Mouse (Mus musculus): ENCODE measurements around the gene Zdhhc21.

Zdhhc21 gene

DNA sequence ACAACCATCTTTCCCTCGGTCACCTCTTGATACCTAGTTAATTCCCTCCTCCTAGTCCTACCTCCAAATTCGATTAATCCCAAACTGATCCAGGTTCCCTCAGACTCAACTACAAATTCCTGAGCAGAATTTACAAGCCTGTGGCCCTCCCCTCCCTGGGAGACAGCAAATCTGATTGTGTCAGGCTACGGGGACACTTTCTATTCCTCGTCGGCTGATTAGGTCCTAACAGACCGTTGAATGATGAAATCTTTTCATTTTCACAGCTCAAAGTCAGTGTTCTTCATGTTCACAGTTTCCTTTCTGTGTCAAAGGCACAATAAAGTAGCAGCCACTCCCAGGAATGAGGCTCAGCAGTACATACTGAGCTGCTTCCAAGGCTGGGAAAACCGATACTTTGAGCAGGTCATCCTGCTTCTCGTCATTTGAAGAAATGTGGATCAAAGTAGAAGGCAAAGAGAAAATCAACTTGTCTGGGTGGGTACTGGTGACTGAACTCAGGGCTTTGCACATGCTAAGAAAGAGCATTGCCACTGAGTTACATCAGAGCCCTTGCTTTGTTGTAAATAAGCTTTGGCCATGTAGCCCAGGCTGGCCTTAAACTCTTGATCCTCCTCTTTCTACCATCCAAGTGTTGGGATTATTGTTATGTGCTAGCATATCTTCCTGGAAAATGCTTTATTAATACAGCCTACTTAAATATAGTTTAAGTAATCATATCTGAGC is 5.4 kb upstream of the Zdhhc21 start:
- intact Hi-C loops (cut with DNase I), result no loop called here

DNA sequence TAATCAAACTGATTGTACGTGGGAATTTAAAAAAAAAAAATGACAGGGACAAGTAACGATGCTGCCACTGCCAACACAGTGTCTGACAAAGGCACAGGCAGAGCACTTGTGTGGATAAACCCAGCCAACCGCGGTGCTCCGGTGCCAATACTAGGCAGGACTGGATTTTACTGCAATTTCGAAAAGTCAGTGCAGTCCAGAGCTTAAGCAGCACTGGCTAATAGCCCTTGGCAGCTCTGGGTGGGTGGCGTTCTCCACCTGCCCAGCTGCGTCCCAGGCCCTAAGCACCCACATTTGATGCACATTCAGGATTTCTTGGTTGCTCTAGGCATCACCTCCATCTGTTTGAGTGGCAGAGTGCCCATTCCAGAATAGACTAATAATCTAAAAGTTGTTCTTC is 3.6 kb upstream of the Zdhhc21 start:
- intact Hi-C loops (cut with DNase I), result no loop called here

DNA sequence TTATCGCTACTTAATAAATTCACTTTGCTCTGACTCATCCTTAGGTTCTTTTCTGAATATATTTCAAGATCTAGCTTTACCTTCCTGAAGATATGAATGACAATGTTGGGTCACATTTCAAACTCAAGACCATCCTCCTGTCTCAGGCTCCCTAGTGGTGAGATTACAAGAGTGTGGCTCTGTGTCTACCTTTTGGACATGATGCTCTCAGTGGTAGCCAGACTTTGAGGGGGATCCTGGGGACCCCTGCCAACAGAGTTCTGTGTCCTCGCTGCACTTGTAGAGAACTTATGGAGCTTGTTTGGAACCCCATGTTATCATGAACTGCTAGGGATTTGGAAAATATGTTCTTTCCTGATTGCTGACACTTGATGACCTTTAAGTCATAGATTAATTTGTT is 1.7 kb upstream of the Zdhhc21 start:
- intact Hi-C loops (cut with DNase I), result no loop called here

DNA sequence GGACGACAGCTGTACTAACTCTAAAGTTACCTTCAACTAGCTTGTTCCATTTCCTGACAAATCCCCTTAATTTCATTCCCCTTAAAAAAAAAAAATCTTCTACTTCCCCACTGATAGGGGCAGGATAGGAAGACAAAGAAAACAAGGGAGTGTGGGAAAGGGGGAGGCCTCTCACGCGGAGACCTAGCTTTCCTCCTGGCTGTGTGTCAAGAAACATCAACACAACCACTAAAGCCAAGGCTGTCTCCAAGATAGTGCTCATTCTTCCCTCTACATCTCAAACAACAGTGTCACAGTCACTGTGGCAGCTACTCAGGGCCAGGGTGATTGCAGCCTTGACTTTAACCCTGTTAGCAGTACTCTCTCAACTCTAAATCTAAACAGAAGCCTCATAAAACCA is 808 bp upstream of the Zdhhc21 start:
- intact Hi-C loops (cut with DNase I), result no loop called here

DNA sequence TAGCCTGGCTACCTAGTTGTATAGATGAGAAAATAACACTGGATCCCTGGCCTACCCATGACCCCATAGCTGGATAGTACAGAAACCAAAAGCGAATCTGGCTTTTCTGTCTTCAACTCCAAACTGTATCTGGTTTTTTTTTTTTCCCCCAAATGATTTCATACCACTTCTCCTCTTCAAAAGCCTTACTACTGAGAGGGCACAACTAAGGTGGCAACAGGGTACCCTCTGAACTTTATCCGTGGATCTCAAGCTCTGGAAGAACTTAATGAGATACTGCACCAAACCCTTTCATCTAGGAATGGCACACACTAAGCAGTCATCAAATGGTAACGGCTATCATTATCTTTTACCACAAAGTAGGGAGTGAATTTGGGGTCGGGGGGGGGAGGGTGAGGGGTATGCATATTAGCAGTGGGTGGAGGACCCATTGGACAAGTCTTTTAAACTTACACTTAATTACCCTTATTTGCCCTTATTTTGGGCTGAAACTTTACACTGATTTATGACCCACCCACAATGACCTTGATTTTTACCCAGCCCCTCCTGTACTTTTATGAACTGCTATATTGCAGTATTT is 1.2 kb downstream of the Zdhhc21 start:
- intact Hi-C loops (cut with DNase I), result no loop called here

DNA sequence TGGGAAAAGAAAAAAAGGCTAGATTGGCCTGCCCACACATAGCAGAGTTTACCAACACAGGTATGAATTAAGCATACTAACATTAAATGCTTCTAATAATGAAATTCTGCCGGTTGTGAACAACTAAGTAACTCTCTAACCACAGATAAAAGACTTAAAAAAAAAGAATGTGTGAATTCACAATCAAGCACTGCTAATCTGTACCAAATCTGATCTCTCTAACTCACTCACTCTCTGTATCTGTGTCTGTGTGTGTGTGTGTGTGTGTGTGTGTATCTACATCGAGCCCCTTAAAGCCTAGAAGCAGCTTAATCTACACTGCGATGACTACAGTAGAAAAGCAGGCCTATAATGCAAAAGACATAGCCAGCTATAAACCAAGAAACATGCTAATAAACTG is 2.8 kb downstream of the Zdhhc21 start:
- intact Hi-C loops (cut with DNase I), result no loop called here

DNA sequence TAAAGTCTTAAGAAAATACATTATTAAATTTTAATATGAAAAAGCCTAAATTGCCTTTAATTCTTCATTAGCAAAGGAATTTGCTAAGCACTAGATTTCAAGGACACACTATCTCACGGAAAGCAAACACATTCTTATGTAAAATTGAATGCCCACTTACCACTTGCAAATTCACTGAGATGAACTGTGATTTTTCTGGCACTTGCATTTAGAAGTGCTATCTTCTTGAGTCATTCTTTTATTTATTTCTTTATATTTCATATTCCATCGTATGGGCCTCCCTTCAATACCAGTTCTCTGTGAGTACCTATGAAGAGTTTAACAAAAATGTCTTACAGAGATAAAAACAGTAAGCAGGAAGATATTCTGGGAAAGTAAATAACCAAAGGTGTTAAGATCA is 5.9 kb downstream of the Zdhhc21 start:
- intact Hi-C loops (cut with DNase I), result no loop called here

DNA sequence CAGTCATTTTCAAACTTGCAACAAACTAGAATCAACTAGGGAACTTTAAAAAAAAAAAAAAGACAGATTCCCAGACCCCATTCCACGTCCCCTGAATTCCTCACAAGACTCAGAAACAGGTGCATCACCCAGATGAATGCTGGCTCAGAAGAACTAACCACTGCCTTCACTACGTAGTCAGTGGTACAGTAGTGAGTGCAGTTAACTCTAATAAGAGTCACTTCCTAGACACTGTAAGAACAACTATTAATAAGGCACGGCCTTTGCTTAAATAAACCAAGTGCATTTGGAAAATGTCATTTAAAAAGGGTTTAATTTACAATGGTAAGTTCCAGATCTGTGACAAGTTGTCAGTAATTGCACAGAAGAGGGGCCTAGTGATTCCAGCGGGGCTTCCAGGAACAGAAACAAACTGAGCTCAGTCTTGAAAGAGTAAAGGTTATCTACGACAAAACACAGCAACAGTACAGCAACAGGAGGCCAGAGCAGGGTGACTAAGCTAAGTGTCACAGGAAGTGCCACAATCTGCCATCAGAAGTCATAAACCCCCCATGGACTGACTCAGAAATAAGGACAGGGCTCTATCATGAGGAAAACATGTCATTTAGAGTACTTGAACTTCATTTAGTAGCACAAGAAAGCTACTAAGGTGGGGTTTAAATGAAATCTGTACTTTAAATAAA is 11.1 kb downstream of the Zdhhc21 start:
- intact Hi-C loops (cut with DNase I), result no loop called here

DNA sequence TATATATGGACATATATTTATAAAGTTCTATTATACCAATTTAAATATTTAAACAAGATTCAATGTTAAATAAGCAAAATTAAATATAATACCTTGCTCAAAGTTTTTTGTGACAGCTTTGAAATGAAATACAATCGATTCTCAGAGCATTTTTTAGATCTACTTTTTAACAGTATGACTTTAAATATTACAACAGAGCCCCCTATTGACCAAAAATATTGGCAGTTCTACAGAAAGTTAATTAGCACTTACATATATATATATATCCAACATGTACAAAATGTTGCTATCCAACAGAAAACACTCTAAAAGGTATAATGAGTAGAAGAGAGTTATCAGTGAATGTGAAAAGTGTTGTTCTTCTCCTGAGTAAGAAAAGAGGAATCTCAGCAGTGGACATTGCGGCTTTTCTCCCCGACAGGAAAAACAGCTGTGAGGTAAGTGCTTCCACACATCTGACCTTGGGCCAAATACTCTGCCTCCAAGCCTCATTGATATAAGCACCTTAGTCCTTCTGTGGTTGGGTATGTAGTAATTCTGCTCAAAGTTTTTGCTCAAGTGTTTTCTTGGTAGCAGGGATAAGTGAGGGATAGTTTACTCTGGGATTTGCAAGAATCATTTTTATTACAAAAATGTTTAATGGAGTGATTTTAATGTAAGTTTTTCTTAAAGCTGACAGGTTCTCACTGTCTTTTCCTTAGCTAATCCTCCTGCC is 22.1 kb downstream of the Zdhhc21 start:
- intact Hi-C loops (cut with DNase I), result no loop called here

DNA sequence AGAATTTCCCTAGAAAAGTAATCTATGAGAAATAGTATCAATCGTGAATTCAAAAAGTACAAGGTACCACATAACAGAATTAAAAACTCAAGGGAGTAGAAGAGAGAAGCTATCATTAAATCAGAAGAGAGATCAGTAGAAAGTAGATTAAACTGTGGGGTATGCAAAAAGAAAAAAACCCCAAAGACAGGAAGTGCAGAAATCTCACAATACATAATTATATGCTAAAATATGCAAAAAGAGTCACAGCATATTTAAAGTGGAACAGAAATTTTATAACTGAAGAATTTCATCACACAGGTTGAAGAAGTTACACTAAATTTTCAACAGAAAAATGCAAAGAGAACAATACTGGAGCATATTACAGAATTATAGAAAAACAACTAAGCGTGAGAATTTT is 28.6 kb downstream of the Zdhhc21 start:
- intact Hi-C loops (cut with DNase I), result no loop called here

DNA sequence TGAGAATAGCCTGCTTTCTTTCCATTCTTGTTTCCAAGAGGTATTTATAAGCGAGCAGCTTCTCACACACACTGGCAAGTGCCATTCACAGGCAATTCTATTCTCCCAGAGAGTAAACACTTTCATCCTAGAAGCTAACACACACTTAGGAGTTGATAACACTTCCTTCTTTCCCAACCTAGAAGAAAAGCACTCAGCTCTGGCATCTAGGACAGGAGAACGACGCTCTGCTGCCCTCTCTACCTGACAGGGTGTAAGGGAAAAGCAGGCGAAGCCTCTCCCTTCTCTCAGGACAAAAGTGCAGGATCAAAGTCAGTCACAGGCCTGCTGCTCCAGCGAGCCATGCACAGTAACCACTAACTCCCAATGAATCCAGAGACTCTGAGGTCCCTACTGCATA is 30.3 kb downstream of the Zdhhc21 start:
- intact Hi-C loops (cut with DNase I), result no loop called here

DNA sequence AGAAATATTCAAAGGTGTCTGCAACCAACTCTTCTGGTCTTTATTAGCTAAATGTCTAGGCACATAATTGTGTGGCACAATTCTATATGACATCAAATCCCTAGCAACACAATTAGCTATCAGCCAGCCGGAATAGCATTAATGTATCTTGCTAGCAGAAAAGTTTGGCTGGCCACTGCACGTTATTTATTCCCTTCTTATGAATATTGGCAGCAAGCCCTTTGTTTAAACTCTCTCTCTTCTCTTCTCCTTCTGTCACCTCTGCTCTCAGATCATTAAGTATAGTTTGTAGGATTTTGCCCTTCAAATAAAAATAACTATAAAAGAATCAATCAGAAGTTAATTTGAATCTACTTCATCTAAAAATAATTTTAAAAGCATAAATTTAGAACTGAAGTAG is 32.8 kb downstream of the Zdhhc21 start:
- intact Hi-C loops (cut with DNase I), result no loop called here

DNA sequence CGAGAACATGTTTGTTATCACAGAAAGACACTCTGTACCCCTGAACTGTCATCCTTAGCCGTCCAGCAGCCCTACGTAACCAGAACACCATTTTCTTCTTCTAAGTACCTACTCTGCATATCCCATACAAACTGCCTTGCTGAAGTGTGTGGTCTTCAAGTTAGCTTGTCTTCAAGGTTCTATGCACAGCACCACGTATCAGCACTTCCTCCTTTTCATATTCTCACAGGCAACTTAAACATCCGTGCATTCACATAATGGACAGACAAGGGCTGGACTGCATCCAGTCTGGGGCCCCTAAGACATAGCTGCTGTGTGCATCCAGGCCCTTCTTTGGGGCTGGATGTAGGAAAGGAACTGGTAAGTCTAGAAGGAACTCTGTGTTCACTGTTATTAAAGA is 41.9 kb downstream of the Zdhhc21 start:
- intact Hi-C loops (cut with DNase I), result no loop called here

DNA sequence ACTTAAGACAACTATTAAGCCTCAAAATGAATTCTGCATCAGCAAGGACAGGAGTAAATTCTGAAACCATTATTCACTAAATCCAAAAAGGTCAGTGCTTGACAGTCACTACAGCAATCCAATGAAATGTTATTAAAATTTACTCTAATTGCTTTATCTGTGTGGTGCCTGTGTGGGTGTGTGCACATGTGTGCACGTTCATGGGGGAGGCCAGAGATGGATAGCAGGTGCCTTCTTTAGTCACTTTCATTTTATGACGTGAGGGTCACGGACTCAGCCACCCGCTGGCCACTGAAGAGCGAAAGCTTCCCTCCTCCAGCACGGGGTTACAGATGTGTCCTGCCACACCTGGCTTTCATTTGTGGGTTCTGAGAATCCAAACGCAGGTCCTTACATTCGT is 43.4 kb downstream of the Zdhhc21 start:
- intact Hi-C loops (cut with DNase I), result no loop called here

DNA sequence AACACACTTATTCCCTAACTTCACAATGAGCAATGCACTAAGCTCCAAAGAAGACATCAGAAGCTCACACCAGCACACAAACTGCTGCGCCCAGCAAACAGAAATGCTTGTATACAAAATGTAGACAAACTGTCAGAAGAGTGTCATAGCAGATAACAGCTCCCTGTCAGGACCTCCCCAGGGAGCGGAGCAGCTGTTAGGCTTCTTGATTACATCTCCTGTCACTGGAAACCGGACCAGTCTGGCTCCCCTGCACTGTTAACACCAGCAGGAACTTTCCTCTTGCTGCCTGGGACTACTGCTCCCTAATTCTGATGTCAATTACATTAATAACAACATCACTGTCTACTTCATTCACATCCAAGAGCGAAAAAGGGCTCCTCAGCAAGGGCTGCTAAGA is 44.5 kb downstream of the Zdhhc21 start:
- intact Hi-C loops (cut with DNase I), result no loop called here

DNA sequence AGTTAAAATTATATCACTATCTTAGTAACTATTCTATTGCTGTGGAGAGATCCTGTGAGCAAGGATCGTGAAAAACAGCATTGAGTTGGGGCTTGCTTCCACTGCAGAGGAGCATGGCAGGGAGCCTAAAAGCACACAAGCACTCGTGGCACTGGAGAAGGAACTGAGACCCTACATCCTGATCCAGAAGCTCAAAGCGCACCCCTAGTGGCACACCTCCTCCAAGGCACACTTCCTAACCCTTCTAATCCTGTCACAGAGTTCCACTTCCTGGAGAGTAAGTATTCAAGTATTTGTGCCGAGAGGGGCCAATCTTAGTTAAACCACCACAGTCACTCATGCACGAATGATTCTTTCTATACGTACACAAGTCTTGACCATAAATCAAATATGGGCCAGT is 46.4 kb downstream of the Zdhhc21 start:
- intact Hi-C loops (cut with DNase I), result no loop called here

DNA sequence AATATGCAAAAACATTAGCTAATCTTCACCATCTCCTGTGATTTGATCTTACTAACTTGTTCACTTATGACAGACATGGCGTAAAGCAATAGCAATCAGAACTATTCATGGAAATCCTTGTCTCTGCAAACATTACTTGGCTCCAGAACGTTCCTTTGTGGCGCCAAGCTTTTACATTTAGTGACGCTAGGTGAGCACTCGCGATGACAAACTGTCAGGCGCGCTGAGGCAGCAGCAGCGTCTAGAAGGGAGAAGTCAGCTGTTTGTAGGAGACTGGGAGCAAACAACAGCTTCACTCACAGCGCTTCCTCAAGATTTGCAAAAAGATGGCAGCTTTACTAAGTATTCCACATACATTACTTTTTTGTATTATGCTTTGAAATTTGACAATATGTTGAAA is 51.9 kb downstream of the Zdhhc21 start:
- intact Hi-C loops (cut with DNase I), result no loop called here

DNA sequence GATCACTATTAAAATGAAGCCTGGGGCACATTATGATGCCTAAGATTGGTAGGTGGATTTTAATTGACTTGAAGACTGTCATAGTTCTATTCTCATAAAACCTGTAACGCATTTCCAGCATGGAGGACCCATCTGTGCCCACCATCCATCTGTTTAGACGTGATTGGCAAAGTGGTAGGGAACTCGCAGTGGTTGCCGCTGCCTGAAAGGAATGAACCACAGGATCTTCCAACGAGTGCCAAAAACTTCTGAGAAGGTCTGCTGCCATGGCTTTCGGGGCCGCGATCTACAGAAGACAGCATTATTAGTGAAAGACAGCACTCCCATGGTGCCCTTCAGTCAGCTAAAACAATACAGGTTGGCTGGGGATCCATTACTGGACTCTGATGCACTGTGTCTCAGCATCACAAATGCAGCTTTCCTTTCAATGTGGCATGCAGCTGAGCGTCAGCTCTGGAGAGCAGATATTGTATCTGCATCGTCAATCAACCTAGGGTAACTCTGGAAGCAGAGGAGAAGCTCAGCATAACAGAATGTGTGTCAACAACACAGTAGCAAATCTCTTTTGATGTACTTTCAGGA is 53.5 kb downstream of the Zdhhc21 start:
- intact Hi-C loops (cut with DNase I), result no loop called here

DNA sequence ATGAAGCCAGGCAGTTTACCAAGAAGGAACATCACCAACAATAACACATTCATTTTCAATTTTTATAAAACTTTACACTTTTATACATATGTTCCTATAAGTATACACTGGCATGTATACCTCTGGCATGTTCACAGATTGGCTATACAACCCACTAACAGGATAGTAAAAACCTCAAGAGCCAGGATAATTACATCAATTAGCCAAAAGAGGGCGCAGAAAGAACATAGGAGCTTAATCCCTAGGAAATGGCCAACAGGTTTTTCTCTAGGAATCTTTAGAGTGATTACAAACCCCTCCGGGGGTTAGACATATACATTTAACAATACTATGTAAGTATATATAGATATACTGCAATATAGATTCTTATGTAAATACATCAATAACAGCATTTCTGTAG is 55.7 kb downstream of the Zdhhc21 start:
- intact Hi-C loops (cut with DNase I), result no loop called here

DNA sequence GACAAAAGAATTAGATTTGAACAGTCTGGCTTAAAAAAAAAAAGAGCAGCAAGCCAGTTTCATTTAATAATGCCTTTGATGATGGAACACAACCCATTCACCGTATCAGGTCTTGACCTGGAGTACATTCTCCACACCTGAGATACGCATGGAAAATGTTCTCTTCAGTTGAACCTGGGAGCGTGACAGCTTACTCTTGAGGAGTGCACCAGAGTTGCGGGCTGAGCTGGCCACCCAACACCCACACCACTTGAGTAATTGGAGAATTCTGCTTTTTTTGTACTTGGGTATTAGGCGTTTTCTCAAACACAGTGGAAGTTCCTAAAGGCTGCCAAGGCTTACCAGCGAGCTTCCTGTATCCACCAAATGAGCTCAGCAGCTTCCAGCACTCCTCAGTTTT is 66.2 kb downstream of the Zdhhc21 start:
- intact Hi-C loops (cut with DNase I), result no loop called here

DNA sequence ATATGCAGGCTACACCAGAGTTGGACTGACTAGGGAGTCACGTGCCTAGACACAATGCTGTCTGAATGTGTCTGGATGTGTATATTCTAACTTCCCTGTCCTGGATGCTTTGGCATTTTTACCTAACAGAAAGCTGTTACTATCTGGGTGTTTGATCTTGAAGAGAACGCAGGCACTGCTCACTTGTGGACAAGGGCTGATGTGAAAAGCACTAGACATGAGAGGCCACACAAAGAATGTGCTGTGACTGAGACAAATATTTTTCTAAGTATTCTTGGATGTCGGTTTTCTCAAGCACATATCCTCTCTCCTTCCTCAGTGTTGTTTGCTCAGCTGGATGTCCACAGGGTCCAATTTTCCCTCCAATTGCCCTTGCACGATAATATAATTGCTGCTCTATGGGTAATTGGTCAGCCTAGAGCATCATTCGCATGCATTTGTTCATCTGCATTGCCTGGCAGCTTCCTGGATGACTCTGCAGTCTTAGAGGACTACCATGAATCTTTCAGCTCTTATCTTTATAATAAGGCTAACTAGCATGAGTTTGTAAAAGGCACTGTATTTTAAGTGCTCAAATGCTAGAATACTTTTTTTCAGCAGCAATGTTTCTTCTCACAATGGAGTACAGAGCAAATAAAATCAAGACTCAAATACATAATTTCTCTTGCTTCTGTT is 66.7 kb downstream of the Zdhhc21 start:
- intact Hi-C loops (cut with DNase I), result no loop called here

Measured in adrenal gland (tissue).